Mouse (Mus musculus): ENCODE measurements around the gene Tspan4.

Gene Tspan4

GRCm38 (mm10) chr7:141510681-141511191 lies 35.7 kb downstream of the Tspan4 start:
- DNase-seq: no peak

GRCm38 (mm10) chr7:141517638-141518037 lies 42.6 kb downstream of the Tspan4 start:
- DNase-seq: no peak

GRCm38 (mm10) chr7:141518296-141518695 lies 43.3 kb downstream of the Tspan4 start:
- no peak for DNase-seq

- no peak for DNase-seq
Measured at GRCm38 (mm10) chr7:141518926-141519325, 43.9 kb downstream of the Tspan4 start.

- DNase-seq: peak; percentile 6
Measured at GRCm38 (mm10) chr7:141519795-141520194, 44.8 kb downstream of the Tspan4 start.

- DNase-seq: peak; percentile 9
Measured at GRCm38 (mm10) chr7:141523007-141523406, 48.0 kb downstream of the Tspan4 start.

- DNase-seq: no peak
Measured at GRCm38 (mm10) chr7:141524271-141524670, 49.2 kb downstream of the Tspan4 start.

- peak; percentile 86 for DNase-seq
Measured at GRCm38 (mm10) chr7:141524760-141525579, 49.9 kb downstream of the Tspan4 start.

- no peak for DNase-seq
Measured at GRCm38 (mm10) chr7:141525580-141525925, 50.5 kb downstream of the Tspan4 start.

- DNase-seq: no peak
Measured at GRCm38 (mm10) chr7:141535570-141535969, 60.5 kb downstream of the Tspan4 start.

- no peak for DNase-seq
Measured at GRCm38 (mm10) chr7:141538852-141539555, 64.0 kb downstream of the Tspan4 start.

- DNase-seq: peak; percentile 99
Measured at GRCm38 (mm10) chr7:141539556-141540311, 64.7 kb downstream of the Tspan4 start, which contains the start of gene Chid1. Chid1 (minus strand) TSS chr7:141539857.

- no peak for DNase-seq
Measured at GRCm38 (mm10) chr7:141540312-141541081, 65.5 kb downstream of the Tspan4 start.

GRCm38 (mm10) chr7:141541681-141542080 lies 66.6 kb downstream of the Tspan4 start:
- no peak for DNase-seq

- no peak for DNase-seq
Measured at GRCm38 (mm10) chr7:141542588-141542987, 67.5 kb downstream of the Tspan4 start.
